Mouse (Mus musculus): Measurements from ENCODE around the gene Csf3r. TPM values are rescaled to one million over a fixed set of nuclear protein-coding genes. Genes with fewer than 3 reads are reported as not detected.

Csf3r gene
- total and polyA plus RNA-seq, 3 experiments = 0.06 TPM; not detected in 2

DNA sequence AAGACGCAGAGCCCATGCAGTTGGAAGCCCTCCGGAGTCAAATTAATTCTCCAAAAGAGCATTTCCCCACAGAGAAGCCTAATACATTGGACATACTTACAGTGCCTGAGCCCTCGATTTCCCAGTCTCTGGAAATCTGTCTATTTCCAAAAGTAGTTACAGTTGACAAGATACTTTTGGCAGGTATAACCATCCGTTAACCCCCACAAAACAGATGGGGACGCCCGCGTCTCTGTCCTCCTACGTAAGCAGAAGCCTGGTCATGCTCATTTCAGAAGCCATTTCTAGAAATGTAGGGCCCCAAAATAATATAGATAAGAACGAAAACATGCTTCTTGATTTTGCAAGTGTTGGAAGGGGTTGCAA, 34.6 kb downstream of the Csf3r start:
- Histone ChIP-seq H3K4me1 (ENCODE audit: control insufficient read depth in 1 of 2, insufficient read depth in 2 of 2, low read length in 2 of 2) (peaks cover 0 to 7% of the 10 kb centered on the region in 2 experiments; a peak in 3 of 4 replicates), H3K27me3 (ENCODE audit: control insufficient read depth in 1 of 2, insufficient read depth in 2 of 2, low read length in 2 of 2) (no peaks in the 10 kb centered on the region), H3K36me3 (ENCODE audit: control insufficient read depth in 1 of 2, insufficient read depth in 2 of 2, low read length in 2 of 2) (no peaks in the 10 kb centered on the region; a peak in 1 of 4 replicates), H3K9me3 (replicated peaks; ENCODE audit: insufficient read depth, low read length) (no peaks in the 10 kb centered on the region), H3K4me3 (ENCODE audit: control insufficient read depth in 1 of 2, insufficient read depth in 1 of 2, low read depth in 2 of 2, low read length in 2 of 2) (peak overlapping the region; percentile 61 to 76; a peak in 3 of 4 replicates), H3K27ac (ENCODE audit: control insufficient read depth, low read depth, low read length) (no peak overlapping the region), H3K9ac (ENCODE audit: control insufficient read depth, low read depth, low read length, poor library complexity, severe bottlenecking) (peak overlapping the region; percentile 57), H3K79me2 (ENCODE audit: control insufficient read depth, insufficient read depth, low read length, poor library complexity) (no peaks in the 10 kb centered on the region; the same call in 1 of the 2 replicates)
- no peak for DNase-seq (ENCODE audit: low read depth, low spot score)
- TF ChIP-seq ZNF384 (IDR thresholded peaks at IDR 0.05; ENCODE audit: low read depth, low read length) (no peak), SMC3 (IDR thresholded peaks at IDR 0.05; ENCODE audit: low read depth, low read length) (no peak), JUND (IDR thresholded peaks at IDR 0.05; ENCODE audit: low read depth, low read length) (no peak), CTCF (IDR thresholded peaks at IDR 0.05 in 2 of 3, conservative IDR thresholded peaks at IDR 0.05 in 1 of 3; ENCODE audit: control insufficient read depth in 1 of 3, insufficient read depth in 1 of 3, low read depth in 2 of 3, low read length in 3 of 3, poor library complexity in 1 of 3, severe bottlenecking in 1 of 3) (no peak), UBTF (IDR thresholded peaks at IDR 0.05; ENCODE audit: borderline replicate concordance, insufficient read depth, low read depth, low read length) (no peak), MAX (IDR thresholded peaks at IDR 0.05; ENCODE audit: low read length) (no peak), CHD2 (IDR thresholded peaks at IDR 0.05; ENCODE audit: low read length) (no peak), POLR2A (IDR thresholded peaks at IDR 0.05; ENCODE audit: control insufficient read depth in 1 of 2, insufficient read depth in 1 of 2, low read depth in 1 of 2, low read length in 2 of 2, poor library complexity in 1 of 2) (no peak)

DNA sequence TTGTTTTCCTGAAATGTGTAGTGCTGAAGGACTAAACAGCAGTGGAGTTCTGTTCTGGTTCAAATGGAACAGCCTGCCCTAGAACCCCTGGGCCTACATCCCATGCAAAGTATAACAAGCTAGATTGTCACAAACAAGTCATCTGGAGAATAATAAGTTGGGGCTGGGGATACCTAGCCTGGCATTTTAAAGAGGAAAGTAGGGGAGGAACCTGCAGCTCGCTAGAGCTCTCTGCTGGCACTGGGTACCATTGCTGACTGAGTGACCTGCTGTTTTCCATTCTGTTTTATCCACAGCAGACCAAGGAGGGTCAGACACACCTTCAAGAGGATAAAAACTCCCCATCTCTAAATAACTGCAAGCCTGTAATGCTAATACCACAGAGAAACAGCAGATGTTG, 38.5 kb downstream of the Csf3r start:
- Histone ChIP-seq H3K4me1 (ENCODE audit: control insufficient read depth in 1 of 2, insufficient read depth in 2 of 2, low read length in 2 of 2) (peaks cover 3 to 7% of the 10 kb centered on the region in 2 experiments; a peak in 3 of 4 replicates), H3K4me3 (ENCODE audit: control insufficient read depth in 1 of 2, insufficient read depth in 1 of 2, low read depth in 2 of 2, low read length in 2 of 2) (no peak overlapping the region), H3K27ac (ENCODE audit: control insufficient read depth, low read depth, low read length) (no peak overlapping the region), H3K79me2 (ENCODE audit: control insufficient read depth, insufficient read depth, low read length, poor library complexity) (no peaks in the 10 kb centered on the region; the same call in 1 of the 2 replicates), H3K27me3 (ENCODE audit: control insufficient read depth in 1 of 2, insufficient read depth in 2 of 2, low read length in 2 of 2) (no peaks in the 10 kb centered on the region), H3K9me3 (replicated peaks; ENCODE audit: insufficient read depth, low read length) (no peaks in the 10 kb centered on the region), H3K9ac (ENCODE audit: control insufficient read depth, low read depth, low read length, poor library complexity, severe bottlenecking) (no peak overlapping the region), H3K36me3 (ENCODE audit: control insufficient read depth in 1 of 2, insufficient read depth in 2 of 2, low read length in 2 of 2) (peaks cover 0 to 6% of the 10 kb centered on the region in 2 experiments; a peak in 2 of 4 replicates)
- peak; percentile 72 for DNase-seq (ENCODE audit: low read depth, low spot score)
- TF ChIP-seq CHD1 (IDR thresholded peaks at IDR 0.05; ENCODE audit: low read depth, low read length) = no peak
- peak; percentile 62 for TF ChIP-seq ZC3H11A (IDR thresholded peaks at IDR 0.05; ENCODE audit: low read depth, low read length)
- no peak for TF ChIP-seq ZKSCAN1 (IDR thresholded peaks at IDR 0.05; ENCODE audit: low read depth, low read length)
- TF ChIP-seq E2F4 (IDR thresholded peaks at IDR 0.05; ENCODE audit: borderline replicate concordance, low read depth, low read length) = no peak
- no peak for TF ChIP-seq TAL1 (IDR thresholded peaks at IDR 0.05; ENCODE audit: low read length)
- peak; percentile 78 for TF ChIP-seq RAD21 (IDR thresholded peaks at IDR 0.05; ENCODE audit: low read depth, low read length)
- no peak for TF ChIP-seq POLR2AphosphoS2 (IDR thresholded peaks at IDR 0.05; ENCODE audit: low read length)
- TF ChIP-seq MAX (IDR thresholded peaks at IDR 0.05; ENCODE audit: low read length) = no peak
- TF ChIP-seq BHLHE40 (IDR thresholded peaks at IDR 0.05; ENCODE audit: borderline replicate concordance, low read depth, low read length) = no peak
- no peak for TF ChIP-seq TBP (IDR thresholded peaks at IDR 0.05; ENCODE audit: low read depth, low read length)
- no peak for TF ChIP-seq MYC (IDR thresholded peaks at IDR 0.05; ENCODE audit: low read depth, low read length)
- no peak for TF ChIP-seq POLR2A (IDR thresholded peaks at IDR 0.05; ENCODE audit: control insufficient read depth in 1 of 2, insufficient read depth in 1 of 2, low read depth in 1 of 2, low read length in 2 of 2, poor library complexity in 1 of 2)
- TF ChIP-seq SMC3 (IDR thresholded peaks at IDR 0.05; ENCODE audit: low read depth, low read length) = peak; percentile 74
- TF ChIP-seq HCFC1 (IDR thresholded peaks at IDR 0.05; ENCODE audit: low read depth, low read length) = 0 out of 2 replicates have a peak, but pooled peaks have one; percentile 15
- no peak for TF ChIP-seq ELF1 (IDR thresholded peaks at IDR 0.05; ENCODE audit: low read depth, low read length)
- TF ChIP-seq MAFK (IDR thresholded peaks at IDR 0.05; ENCODE audit: borderline replicate concordance, low read depth, low read length) = no peak
- TF ChIP-seq GABPA (IDR thresholded peaks at IDR 0.05; ENCODE audit: low read depth, low read length) = no peak
- no peak for TF ChIP-seq NRF1 (IDR thresholded peaks at IDR 0.05; ENCODE audit: insufficient read depth, low read depth, low read length, poor library complexity, severe bottlenecking)
- TF ChIP-seq CTCF (IDR thresholded peaks at IDR 0.05 in 2 of 3, conservative IDR thresholded peaks at IDR 0.05 in 1 of 3; ENCODE audit: control insufficient read depth in 1 of 3, insufficient read depth in 1 of 3, low read depth in 2 of 3, low read length in 3 of 3, poor library complexity in 1 of 3, severe bottlenecking in 1 of 3) = peak; percentile 83 to 94 (median 87)
- no peak for TF ChIP-seq KAT2A (conservative IDR thresholded peaks at IDR 0.05; ENCODE audit: low read depth, low read length)
- no peak for TF ChIP-seq GATA1 (IDR thresholded peaks at IDR 0.05; ENCODE audit: low read depth, low read length)
- no peak for TF ChIP-seq UBTF (IDR thresholded peaks at IDR 0.05; ENCODE audit: borderline replicate concordance, insufficient read depth, low read depth, low read length)
- peak; percentile 36; the same call in 1 of the 2 replicates for TF ChIP-seq MXI1 (IDR thresholded peaks at IDR 0.05; ENCODE audit: low read depth, low read length)
- no peak for TF ChIP-seq RCOR1 (IDR thresholded peaks at IDR 0.05; ENCODE audit: low read depth, low read length)
- no peak for TF ChIP-seq TCF12 (IDR thresholded peaks at IDR 0.05; ENCODE audit: low read depth, low read length)
- TF ChIP-seq ZNF384 (IDR thresholded peaks at IDR 0.05; ENCODE audit: low read depth, low read length) = peak; percentile 72
- TF ChIP-seq CHD2 (IDR thresholded peaks at IDR 0.05; ENCODE audit: low read length) = no peak
- TF ChIP-seq EP300 (IDR thresholded peaks at IDR 0.05; ENCODE audit: low read depth in 1 of 2, low read length in 2 of 2) = no peak
- TF ChIP-seq NELFE (IDR thresholded peaks at IDR 0.05; ENCODE audit: low read depth, low read length) = no peak
- 0 out of 2 replicates have a peak, but pooled peaks have one; percentile 43 for TF ChIP-seq SIN3A (IDR thresholded peaks at IDR 0.05; ENCODE audit: low read length)

Data from MEL (cell line).